Mouse (Mus musculus) liver (tissue): ENCODE measurements around the gene Cd164.
A peak's percentile ranks its signal among the peaks of the same experiment; 100 is the strongest.

ENCODE experiments used
- DNase-seq: peaks from one replicate; pipeline ENCODE4 v3.0.0-alpha.2; 2020; ENCODE audit warnings: mixed read lengths

The Cd164 gene

DNA sequence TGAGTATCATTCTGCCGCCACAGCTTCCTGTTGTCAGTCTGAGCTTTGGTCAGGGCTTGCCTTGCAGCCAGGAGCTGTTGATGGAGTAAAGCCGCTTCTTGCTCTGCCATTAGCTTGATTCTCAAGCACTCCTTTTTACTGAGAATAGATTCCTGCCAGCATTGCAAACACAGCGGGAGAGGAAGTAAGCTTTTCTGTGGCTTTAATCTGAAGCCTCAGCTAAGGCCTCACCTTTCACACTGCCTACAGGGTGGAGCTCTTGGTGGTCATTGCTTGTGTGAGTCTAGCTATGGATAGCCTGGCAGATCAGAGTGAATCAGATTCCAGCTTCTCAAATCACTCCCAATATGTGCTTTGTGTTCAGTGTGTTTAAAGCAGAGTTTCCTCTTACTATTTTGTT is 33.1 kb downstream of the Cd164 start:
- DNase-seq: no peak

DNA sequence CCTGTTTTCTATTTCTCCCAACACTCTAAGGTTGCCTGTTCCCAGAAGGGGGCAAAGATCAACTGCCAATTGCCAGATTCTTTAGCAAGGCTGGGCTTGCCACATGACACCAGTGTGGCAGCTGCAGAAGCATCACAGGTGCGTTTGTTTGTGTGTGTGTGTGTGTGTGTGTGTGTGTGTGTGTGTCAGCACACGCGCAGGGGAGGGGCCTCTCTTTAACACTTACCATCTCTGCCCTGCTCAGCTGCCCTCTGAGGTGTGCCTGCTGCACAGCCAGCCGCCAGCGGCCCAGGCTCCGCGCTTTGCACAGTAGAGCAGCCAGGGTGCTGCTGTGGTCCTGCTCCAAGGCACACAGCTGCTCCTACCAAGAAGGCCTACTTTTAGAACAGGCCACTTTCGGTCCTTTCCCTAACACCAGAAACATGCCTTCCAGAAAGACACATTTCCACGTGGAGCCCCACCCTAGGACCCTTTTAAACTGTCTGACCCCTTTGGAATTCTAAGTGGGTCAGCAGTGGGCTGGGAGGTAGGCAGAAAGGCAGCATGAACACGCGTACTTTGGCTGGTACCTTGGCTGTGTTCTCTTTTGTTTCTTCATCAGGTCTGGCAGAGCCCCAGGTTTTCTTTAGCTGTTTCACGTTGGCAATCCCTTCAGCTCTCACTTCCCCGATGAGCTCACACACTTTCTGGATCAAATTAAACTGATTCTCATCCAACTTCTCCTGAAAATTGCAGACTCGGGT is 33.8 kb downstream of the Cd164 start:
- peak; percentile 9 for DNase-seq

DNA sequence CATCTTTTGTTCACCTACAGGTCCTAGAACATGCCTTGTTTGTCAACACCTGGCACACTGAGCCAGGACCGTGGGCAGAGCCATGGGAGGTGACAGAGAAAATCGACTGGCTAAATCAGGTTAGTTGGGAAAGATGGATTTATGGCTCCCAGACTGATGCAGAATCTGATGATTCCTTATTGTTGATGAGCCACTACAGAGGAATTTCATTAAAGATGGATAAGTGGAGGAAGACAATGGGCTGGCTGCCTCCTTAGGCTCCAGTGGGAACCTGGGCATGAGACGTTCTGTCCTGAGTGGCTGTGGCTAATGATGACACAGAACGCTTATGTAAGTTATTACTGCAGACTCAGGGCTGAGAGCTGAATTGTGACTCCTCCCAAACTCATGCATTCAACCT is 34.5 kb downstream of the Cd164 start:
- no peak for DNase-seq

DNA sequence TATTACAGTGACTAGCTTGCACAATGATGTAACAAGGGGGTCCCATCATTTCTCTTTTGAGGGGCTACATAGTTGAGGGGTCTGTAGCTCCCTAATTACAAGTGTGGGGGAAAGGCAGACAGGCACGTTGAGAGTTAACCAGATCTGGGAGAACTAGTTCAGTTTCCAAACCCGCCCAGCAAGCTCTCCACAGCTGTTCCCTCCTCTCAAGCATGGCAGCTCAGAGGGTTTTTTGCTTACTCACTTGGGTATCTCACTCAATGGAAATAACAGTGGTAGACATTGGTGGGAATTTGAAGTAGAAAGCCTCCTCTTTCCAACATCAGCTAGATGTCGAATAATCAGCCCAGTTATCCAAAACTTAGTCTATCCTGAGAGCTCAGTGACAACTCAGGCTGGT is 35.9 kb downstream of the Cd164 start:
- no peak for DNase-seq

DNA sequence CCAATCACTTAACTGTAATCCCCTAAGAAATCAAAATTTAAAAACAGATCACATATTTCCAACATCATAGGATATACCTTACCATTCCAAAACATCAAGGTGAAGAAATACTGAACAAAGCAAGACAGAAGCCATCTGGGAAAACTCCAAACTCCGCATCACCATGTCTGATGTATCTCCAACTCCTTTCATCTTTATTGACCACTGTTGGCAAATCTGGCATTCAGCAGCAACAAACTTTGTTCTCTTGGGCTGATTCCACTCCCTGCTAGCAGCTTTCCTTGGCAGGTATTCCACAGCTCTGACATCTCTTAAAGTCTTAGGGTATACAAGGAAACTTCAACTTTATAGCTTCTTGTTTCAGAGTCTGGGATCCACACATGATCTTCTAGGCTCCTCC is 39.2 kb downstream of the Cd164 start:
- DNase-seq: no peak

DNA sequence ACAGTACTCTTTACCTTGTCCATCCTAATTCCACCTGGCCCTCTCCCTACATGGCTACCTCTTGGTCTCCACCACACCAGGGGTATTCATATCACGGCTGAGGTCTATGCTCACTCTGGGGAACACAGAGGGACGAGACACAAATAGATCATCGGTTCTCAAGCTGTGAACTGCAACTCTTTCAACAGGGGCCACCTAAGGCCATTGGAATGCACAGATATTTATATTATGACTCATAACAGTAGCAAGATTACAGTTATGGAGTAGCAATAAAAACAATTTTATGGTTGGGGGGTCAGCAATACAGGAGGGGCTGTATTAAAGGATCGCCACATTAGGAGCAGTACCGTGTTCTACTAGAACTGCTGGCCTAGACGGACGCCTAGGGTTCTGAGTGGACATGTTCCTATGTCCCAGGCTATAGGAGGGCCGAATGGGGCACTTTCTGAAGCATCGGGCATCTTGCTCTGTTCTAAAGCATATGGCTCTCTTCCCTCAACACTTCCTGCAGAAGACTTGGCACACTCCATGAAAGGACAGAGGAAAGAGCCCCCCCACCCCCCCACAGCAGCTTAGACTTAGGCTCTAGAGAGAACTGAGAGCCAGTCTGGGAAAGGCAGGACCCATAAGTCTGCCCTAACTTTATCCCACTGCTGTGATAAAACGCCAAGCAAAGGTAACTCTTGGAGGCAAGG is 42.6 kb downstream of the Cd164 start:
- no peak for DNase-seq

DNA sequence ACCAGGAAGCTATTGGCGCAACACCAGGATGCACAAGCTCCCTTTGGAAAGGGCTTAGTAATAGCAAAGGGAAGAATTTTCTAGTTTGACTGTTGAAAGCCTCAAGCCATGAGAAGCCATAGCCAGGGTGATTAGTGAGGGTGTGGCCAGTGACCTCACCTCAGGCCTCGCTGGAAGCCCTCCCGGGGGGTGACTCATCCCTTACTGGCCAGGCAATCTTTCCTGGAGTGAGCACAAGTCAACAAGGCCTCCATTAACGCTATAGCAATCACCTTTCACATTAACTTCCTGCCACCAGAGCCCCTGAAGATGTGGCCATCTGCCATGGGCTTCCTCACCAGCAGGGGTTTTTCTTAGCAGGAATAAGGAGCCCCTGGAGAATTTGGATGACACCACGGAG is 45.9 kb downstream of the Cd164 start:
- DNase-seq: no peak

DNA sequence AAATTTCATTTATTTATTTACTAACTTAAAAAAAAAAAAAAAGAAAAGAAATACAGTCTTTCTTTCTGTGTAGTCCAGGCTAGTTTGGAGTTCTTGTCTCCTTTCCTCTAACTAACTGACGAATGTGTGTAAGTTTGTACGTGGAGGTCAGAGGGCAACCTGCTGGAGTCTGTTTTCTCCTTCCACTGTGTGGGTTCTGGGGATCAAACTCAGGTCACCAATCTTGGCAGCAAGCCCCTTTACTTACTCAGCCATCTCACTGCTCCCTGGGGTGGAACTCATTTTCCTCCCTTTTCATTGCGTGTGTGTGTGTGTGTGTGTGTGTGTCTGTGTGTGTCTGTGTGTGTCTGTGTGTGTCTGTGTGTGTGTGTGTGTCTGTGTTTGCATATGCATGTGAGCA is 49.1 kb downstream of the Cd164 start:
- DNase-seq: no peak

DNA sequence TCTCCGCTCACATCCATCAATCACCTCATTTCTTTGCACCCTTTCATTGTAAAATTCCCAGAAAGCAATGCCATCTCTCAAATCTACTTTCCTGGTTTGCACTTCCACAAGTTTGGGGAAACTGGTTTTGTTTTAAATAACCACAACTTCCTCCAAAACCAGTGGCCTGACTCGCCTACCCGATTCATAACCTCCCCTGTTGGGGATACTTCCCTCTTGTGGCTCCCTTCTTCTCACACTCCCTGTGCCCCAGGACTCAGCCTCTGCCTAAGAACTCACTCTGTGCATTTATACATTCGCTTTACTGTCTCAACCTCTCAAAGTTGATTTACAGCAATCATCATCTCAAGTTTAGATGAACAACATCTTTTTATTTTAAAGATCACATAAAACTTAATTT is 51.9 kb downstream of the Cd164 start:
- DNase-seq: no peak

DNA sequence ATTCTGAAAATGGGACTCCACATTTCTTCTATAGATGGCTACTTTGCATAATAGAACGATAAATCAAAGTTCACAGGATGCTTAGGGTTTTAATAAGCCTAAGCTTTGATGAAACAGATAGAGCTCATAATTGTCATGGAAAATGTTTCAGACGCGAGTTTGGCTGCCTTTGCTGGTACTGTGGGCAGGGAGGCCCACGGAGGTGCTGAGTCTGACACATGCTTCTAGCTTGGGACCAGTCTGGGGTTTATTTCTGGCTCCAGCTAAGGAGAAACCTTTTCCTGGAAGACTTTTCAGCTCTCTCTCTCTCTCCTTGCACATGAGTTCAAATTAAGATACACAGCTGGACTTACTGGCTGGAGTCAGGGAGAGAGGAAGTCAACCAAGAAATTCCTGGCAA is 53.1 kb downstream of the Cd164 start:
- no peak for DNase-seq

DNA sequence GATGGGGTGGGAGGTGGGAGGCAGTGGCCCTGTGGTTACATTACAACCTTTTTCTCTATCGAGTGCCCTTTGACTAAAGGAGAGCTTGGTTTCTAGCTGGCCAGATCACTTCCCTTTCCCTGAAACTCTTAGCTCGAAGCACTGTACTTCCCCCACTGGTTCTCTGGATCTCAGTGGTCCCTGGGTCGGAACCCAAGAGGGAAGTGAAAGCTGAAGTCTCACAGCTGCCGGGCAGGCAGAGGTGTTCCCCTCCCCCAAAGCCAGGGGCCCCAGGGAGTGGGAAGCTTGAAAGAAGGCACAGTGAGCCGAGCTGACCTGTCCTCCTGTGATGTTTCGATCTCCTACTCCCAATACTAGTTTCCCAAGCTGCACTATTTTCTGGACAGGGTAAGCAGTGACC is 54.0 kb downstream of the Cd164 start:
- DNase-seq: peak; percentile 41

DNA sequence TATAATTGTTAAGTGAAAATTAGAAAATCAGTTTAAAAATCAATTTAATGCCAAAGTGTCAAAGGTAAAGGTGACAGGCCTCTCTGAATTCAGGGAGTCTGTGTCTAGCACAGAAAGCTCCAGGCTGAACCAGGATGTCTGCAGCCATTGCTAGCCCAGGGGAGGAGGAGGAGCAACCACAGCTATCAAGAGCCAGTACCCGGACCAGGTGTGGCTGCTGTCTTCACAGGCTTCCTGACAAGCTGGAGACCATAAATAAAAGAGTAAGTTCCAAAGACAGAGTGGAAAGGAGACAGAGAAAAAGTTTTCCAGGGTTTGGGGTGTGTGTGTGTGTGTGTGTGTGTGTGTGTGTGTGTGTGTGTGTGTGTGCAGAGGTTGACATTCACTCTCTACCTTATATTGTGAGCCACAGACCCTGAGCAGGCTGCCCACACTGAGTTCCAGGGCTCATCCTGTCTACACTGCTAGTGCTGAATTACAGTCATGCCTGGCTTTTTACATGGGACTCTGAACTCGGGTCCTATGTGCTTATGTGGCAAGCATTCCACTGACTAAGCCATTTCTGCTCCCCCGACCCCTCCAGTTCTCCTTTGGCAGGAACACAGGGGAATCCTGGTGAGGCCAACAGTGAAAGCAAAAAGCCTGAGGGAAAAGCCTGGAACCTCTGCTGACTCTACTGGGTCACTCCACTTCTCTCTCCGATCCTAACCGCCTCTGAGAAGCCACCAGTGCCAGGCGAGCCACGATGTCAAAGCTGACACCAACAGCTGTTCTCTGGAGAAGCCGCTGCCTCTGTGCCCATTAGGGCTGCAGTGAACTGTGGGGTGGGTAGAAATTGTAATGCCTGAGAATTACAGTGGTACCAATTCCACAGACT is 56.5 kb downstream of the Cd164 start:
- DNase-seq: no peak

DNA sequence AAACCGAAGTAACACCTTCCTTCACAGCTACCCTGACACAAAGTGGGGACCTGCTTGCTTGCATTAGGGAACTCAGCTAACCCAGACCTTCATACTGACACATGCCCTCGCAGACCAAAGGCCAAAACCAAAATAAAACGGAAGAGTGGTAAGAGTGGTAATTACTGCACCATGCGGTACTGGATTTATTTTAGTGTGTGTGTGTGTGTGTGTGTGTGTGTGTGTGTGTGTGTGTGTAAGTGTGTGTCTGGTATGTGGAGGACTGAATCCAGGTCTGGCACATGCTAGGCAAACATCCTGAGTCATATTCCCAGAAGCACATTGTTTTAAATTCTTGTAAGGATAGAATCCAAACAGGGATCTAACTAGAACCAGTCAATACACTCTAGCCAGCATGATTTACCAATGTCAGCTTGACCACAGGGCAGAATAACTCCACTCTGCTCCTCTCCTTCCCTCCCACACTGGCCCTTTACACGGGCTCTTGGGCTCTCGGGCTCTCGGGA is 57.2 kb downstream of the Cd164 start:
- DNase-seq: no peak

DNA sequence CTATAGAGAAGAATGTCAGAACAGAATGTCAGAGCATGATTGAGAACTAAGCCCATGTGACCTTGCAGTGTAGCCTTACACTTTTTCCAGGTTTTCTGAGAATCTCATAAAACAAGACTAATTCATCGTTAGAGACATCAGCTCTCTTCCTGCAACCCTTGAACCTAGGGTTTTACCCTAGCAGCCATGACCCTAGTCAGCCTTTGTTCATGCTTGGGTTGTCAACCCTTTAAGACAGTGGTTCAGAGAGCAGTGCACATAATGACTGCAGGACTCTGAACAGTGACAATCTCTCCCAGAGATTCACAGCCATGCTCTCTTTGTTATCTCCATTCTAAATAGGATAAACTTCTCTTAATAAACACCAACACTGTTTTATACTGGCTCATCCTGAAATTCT is 59.3 kb downstream of the Cd164 start:
- DNase-seq: no peak

DNA sequence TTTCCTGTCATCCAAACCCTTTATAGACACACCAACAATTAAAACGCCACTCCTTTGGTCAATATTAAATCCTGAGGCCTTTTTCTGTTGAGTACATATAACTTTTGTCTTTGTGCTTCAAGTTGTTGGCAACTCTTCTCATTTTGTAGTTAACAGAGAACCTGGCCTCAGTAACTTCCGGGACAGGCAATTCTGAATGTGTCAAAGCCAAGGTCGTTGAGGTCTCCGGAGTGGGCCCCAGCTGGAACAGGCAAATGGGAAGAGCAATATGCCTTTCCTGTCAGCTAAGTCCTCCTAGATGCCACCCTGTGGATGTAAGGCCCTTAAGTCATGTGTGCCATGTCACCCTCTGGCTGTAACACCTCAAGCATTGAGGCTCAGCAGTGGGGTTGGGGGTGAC is 61.2 kb downstream of the Cd164 start:
- no peak for DNase-seq
